Mouse (Mus musculus): Measurements from ENCODE around the gene Kcnip4.

DNA sequence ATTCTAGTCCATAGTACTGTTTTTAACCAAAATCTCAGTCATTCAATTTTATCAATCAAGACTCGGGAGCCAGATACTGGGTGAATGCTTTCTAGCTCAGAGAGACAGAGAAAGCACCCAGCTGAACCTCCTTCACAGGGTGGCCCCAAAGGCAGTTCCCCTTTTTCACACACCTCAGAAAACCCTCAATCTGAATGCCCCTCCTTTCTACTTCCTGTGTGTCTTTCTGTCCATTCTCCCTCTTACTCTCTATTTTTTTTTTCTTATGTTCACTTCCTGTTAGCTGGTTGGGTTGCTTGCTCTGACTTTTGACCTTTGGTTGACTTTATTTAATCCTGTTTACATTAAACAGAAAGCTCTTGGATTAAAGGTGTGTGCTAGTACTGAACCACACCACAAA is 1175.4 kb downstream of the Kcnip4 start:
- TF ChIP-seq CTCF (IDR thresholded peaks at IDR 0.05; ENCODE audit: control insufficient read depth, insufficient read depth, insufficient read length), result no peak
- TF ChIP-seq MAX (IDR thresholded peaks at IDR 0.05), result no peak
- no peak for TF ChIP-seq MYOG (IDR thresholded peaks at IDR 0.05; ENCODE audit: control insufficient read depth, extremely low read depth, insufficient read length)
- TF ChIP-seq CEBPB (IDR thresholded peaks at IDR 0.05; ENCODE audit: low read depth), result no peak
- TF ChIP-seq MYOD1 (IDR thresholded peaks at IDR 0.05; ENCODE audit: control insufficient read depth, insufficient read length, low read depth), result no peak
- no peak for TF ChIP-seq USF1 (IDR thresholded peaks at IDR 0.05; ENCODE audit: low read depth)
